Mouse (Mus musculus): ENCODE data around the gene Stk35.
"Not testable (repeated sequence)": the region's sequence is repeated elsewhere in the genome, so short reads cannot be mapped to it uniquely, and the experiment has no call there.

The Stk35 gene

GRCm38 (mm10) chr2:129834881-129835280 lies 34.6 kb downstream of the Stk35 start:
- no peak for DNase-seq (ENCODE audit: extremely low spot score, low spot score)

GRCm38 (mm10) chr2:129836921-129837320 lies 36.6 kb downstream of the Stk35 start:
- no peak for DNase-seq (ENCODE audit: extremely low spot score, low spot score)

GRCm38 (mm10) chr2:129838321-129838720 lies 38.0 kb downstream of the Stk35 start:
- no peak for DNase-seq (ENCODE audit: extremely low spot score, low spot score)

GRCm38 (mm10) chr2:129845826-129846225 lies 45.5 kb downstream of the Stk35 start:
- DNase-seq (ENCODE audit: extremely low spot score, low spot score) = peak; percentile 5

- DNase-seq (ENCODE audit: extremely low spot score, low spot score) = no peak
Observed at GRCm38 (mm10) chr2:129846501-129846900, 46.2 kb downstream of the Stk35 start.

- not testable (repeated sequence) for DNase-seq (ENCODE audit: extremely low spot score, low spot score)
Observed at GRCm38 (mm10) chr2:129849078-129849477, 48.8 kb downstream of the Stk35 start.

- DNase-seq (ENCODE audit: extremely low spot score, low spot score) = peak; percentile 4
Observed at GRCm38 (mm10) chr2:129851512-129851911, 51.2 kb downstream of the Stk35 start.

GRCm38 (mm10) chr2:129863256-129863655 lies 62.9 kb downstream of the Stk35 start:
- no peak for DNase-seq (ENCODE audit: extremely low spot score, low spot score)

- no peak for DNase-seq (ENCODE audit: extremely low spot score, low spot score)
Observed at GRCm38 (mm10) chr2:129864958-129865357, 64.6 kb downstream of the Stk35 start.

- DNase-seq (ENCODE audit: extremely low spot score, low spot score) = no peak
Observed at GRCm38 (mm10) chr2:129869151-129869550, 68.8 kb downstream of the Stk35 start.

- no peak for DNase-seq (ENCODE audit: extremely low spot score, low spot score)
Observed at GRCm38 (mm10) chr2:129871246-129871645, 70.9 kb downstream of the Stk35 start.

GRCm38 (mm10) chr2:129872071-129872470 lies 71.8 kb downstream of the Stk35 start:
- DNase-seq (ENCODE audit: extremely low spot score, low spot score) = no peak

GRCm38 (mm10) chr2:129873489-129873888 lies 73.2 kb downstream of the Stk35 start:
- DNase-seq (ENCODE audit: extremely low spot score, low spot score) = peak; percentile 80

GRCm38 (mm10) chr2:129874084-129874483 lies 73.8 kb downstream of the Stk35 start:
- no peak for DNase-seq (ENCODE audit: extremely low spot score, low spot score)

- no peak for DNase-seq (ENCODE audit: extremely low spot score, low spot score)
Observed at GRCm38 (mm10) chr2:129874509-129875095, 74.3 kb downstream of the Stk35 start.

- no peak for DNase-seq (ENCODE audit: extremely low spot score, low spot score)
Observed at GRCm38 (mm10) chr2:129876935-129877334, 76.6 kb downstream of the Stk35 start.

GRCm38 (mm10) chr2:129879817-129880216 lies 79.5 kb downstream of the Stk35 start:
- DNase-seq (ENCODE audit: extremely low spot score, low spot score) = peak; percentile 33

GRCm38 (mm10) chr2:129880226-129880625 lies 79.9 kb downstream of the Stk35 start:
- no peak for DNase-seq (ENCODE audit: extremely low spot score, low spot score)

GRCm38 (mm10) chr2:129881886-129882285 lies 81.6 kb downstream of the Stk35 start:
- DNase-seq (ENCODE audit: extremely low spot score, low spot score) = no peak

Measured in neural tube, embryonic 10.5 days (tissue).